Mouse (Mus musculus) lung, postnatal 0 days (tissue): ENCODE results near the gene Ncbp3.

Source experiments
- CTCF ChIP-seq: IDR thresholded peaks from 2 replicates; pipeline ENCODE4 v1.5.1; 2016; ENCODE audit warnings: antibody characterized with exemption, mild to moderate bottlenecking
- EP300 ChIP-seq: IDR thresholded peaks from 2 replicates; pipeline ENCODE4 v1.6.1; 2016; ENCODE audit warnings: antibody characterized with exemption, mild to moderate bottlenecking, control low read depth

DNA sequence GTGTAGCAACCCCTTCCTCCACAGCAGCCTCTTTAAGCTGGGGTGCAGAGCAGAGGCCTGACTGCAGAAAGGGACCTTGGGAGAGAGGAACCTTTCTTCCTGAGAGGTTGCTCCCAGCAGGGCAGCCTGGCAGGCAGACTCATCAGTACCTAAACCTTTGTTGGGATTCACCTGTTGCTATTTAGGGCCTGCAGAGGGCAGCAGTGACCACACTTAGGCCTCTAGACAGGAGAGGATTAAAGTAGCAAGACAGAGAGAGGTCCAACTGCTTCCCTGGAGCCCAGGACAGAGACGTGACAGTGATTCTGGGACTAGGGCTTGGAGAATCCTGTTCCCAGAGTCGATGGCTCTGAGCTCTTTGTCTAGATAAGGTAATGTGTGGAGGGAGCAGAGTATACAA lies 41.2 kb upstream of the Ncbp3 start:
- no peak for TF ChIP-seq EP300
- TF ChIP-seq CTCF, result peak; percentile 92
